Mouse (Mus musculus) midbrain, embryonic 11.5 days (tissue): ENCODE measurements around the gene Smarcd2. TPM values are rescaled to one million over a fixed set of nuclear protein-coding genes. Genes with fewer than 3 reads are reported as not detected.
A peak's percentile ranks its signal among the peaks of the same experiment; 100 is the strongest.

ENCODE experiments used
- ATAC-seq: fragments of 200-750 bp; cut with Nextera tagmentation; 2 replicates; pipeline ENCODE4 v1.8.0; 2017; ENCODE audit warnings: moderate TSS enrichment, moderate library complexity; ENCODE audit not compliant: low FRiP score
- DNase-seq: peaks from one replicate; pipeline ENCODE4 v3.0.0; 2015; ENCODE audit warnings: low spot score; ENCODE audit errors: missing footprints
- H3K27ac ChIP-seq: fragments of 300-500 bp; sonication (generic); 2 replicates; pipeline ENCODE4 v1.5.1; 2014; ENCODE audit warnings: low read depth, low read length
- H3K27me3 ChIP-seq: fragments of 300-500 bp; sonication (generic); 2 replicates; pipeline ENCODE4 v1.6.1; 2014; ENCODE audit warnings: mild to moderate bottlenecking, low read length, moderate library complexity, mixed read lengths; ENCODE audit not compliant: control insufficient read depth, insufficient read depth
- H3K36me3 ChIP-seq: fragments of 300-500 bp; sonication (generic); 2 replicates; pipeline ENCODE4 v1.6.1; 2014; ENCODE audit warnings: mild to moderate bottlenecking, low read length, moderate library complexity, mixed read lengths; ENCODE audit not compliant: control insufficient read depth, insufficient read depth
- H3K4me1 ChIP-seq: fragments of 300-500 bp; sonication (generic); 2 replicates; pipeline ENCODE4 v1.6.1; 2014; ENCODE audit warnings: low read length; ENCODE audit not compliant: control insufficient read depth, insufficient read depth
- H3K4me2 ChIP-seq: fragments of 300-500 bp; sonication (generic); 2 replicates; pipeline ENCODE4 v1.6.1; 2014; ENCODE audit warnings: mild to moderate bottlenecking, moderate library complexity
- H3K4me3 ChIP-seq: fragments of 300-500 bp; sonication (generic); 2 replicates; pipeline ENCODE4 v1.5.1; 2014; ENCODE audit warnings: low read depth, low read length
- H3K9ac ChIP-seq: fragments of 300-500 bp; sonication (generic); 2 replicates; pipeline ENCODE4 v1.6.1; 2014; ENCODE audit warnings: low read length
- H3K9me3 ChIP-seq: fragments of 300-500 bp; sonication (generic); 2 replicates; pipeline ENCODE4 v1.6.1; 2016; ENCODE audit warnings: low read length; ENCODE audit not compliant: control insufficient read depth
- WGBS: fragments of 180-500 bp; shearing (Covaris S2); extraction: QIAGEN DNeasy Blood & Tissue Kit; methylation state at CpG from one replicate; pipeline ENCODE4 v1.1.7; 2014; 5-methylcytosine and 5-hydroxymethylcytosine counted together
- polyA plus RNA-seq: library from polyadenylated mRNA; unstranded; fragments of >200 nt; fragmentation: Nextera tagmentation; extraction: Ambion mirVana; gene quantifications from 2 replicates; pipeline ENCODE4 v1.2.1, GENCODE M21; 2014

Smarcd2 gene
- 23.0 and 26.5 TPM in 2 replicates for polyA plus RNA-seq

DNA sequence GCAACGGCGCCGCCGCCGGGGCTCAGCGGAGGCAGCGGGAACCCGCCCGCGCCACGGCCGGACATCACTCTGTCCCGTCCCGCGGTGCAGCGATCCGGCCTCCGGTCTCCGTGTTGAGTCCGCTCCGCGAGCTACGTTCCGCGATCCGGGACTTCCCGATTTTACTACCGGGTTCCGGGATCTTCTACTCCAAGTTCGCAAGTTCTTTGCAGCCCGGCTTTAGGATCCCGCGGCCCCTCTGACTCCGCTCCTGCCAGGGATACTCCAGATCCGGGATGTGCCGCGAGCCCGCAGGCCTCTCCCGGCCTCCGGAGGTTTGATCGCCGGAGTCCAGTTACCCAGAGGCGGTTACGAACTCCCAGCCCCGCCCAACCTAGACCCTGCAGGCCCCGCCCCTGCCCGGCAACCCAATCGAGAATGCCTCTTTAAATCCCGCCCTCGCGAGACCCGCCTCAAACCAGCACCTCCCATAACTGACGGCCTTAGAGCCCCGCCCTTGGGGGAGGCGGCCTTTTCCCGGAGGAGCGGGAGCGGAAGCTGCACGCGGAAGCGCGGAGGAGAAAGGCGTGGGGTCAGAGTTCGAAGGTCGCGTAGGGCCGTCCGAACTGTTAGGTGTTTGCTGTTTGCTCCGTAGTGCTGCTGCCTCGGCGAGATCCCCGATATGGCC, at the start of gene Smarcd2:
Gene Smarcd2, minus strand, starts transcription at position 329 of the 667 bp plus-strand sequence.
- Histone ChIP-seq H3K36me3 (0 out of 2 replicates have a peak, but pooled peaks cover under 1% of the 10 kb centered on the region), H3K4me2 (peak within 1 kb of the TSS; percentile 85), H3K9ac (peak within 1 kb of the TSS; percentile 97), H3K9me3 (no peaks in the 10 kb centered on the region), H3K4me3 (peak within 1 kb of the TSS; percentile 96), H3K27ac (peak within 1 kb of the TSS; percentile 80), H3K27me3 (no peaks in the 10 kb centered on the region), H3K4me1 (peaks cover 13% of the 10 kb centered on the region)
- ATAC-seq (peak; percentile 95), DNase-seq (peak; percentile 100)
- WGBS = under 1% methylated on average over 72 of the region's 72 CpGs

- Histone ChIP-seq H3K36me3 (no peaks in the 10 kb centered on the region), H3K4me3 (no peak overlapping the region), H3K9me3 (no peaks in the 10 kb centered on the region), H3K4me1 (no peaks in the 10 kb centered on the region), H3K27ac (no peak overlapping the region), H3K9ac (no peak overlapping the region), H3K4me2 (no peak overlapping the region), H3K27me3 (no peaks in the 10 kb centered on the region)
- ATAC-seq (no peak), DNase-seq (no peak)
- 81% methylated on average over 21 of the region's 21 CpGs for WGBS
Measured at GRCm38 (mm10) chr11:106318406-106319366, 45.9 kb upstream of the Smarcd2 start.

DNA sequence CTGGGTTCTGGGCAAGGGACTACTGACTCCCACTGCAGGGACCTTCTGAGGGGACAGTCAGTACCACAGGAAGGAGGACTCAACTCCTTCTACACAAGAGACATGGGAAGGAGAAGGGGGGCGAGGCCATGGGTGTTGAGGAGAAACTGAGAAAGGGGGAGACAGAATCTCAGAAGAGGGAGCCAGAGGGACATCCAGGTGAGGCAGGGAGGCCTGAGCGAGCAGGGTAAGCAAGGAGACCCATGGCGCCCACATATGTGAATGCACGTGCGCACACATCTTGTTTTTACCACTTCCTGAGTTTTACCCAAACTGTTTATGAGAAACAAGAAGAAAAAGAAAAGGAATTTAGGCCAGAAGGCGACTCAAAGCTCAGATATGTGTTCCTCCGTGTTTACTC, 45.0 kb upstream of the Smarcd2 start:
- WGBS = 83% methylated on average over 7 of the region's 7 CpGs
- DNase-seq = no peak

GRCm38 (mm10) chr11:106316416-106316815, 43.6 kb upstream of the Smarcd2 start:
- H3K9me3 ChIP-seq = no peaks in the 10 kb centered on the region

More for the DNA sequence above, 45.0 kb upstream of the Smarcd2 start:
- Histone ChIP-seq H3K27ac (no peak overlapping the region), H3K4me3 (no peak overlapping the region), H3K4me1 (no peaks in the 10 kb centered on the region), H3K4me2 (no peak overlapping the region), H3K36me3 (no peaks in the 10 kb centered on the region), H3K9me3 (no peaks in the 10 kb centered on the region), H3K27me3 (no peaks in the 10 kb centered on the region), H3K9ac (no peak overlapping the region)
- ATAC-seq = no peak

DNA sequence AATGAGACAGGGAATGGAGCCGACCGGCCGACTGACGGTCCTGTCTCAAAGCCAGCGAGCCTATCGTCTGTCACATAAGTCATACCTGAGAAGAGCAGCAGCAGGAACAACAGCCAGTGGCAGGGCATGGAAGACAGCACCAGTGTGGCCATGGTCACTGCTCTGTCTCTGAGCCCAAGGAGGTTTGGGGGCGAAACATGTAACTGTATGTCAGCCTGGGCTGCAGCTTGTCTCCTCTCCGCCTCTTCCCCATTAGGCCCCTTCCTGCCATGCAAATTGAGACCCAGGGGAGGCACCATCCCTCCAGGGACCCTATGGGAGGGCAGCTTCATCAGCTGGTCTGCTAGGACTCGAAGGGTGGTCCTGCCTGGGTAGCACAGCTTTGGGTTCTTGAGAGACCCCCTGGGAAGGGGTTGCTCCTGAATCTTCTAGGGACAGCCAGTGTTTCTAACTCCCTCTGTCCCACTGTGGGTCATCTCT, 41.6 kb upstream of the Smarcd2 start, which contains the start of gene Cd79b:
Gene Cd79b, minus strand, starts transcription at position 430 of the 480 bp plus-strand sequence.
- H3K27ac ChIP-seq = no peak within 1 kb of the TSS
- H3K4me3 ChIP-seq = no peak within 1 kb of the TSS
- DNase-seq (no peak), ATAC-seq (no peak)
- H3K9ac ChIP-seq = no peak within 1 kb of the TSS
- H3K27me3 ChIP-seq = no peaks in the 10 kb centered on the region
- no peaks in the 10 kb centered on the region for H3K36me3 ChIP-seq
- H3K9me3 ChIP-seq = no peaks in the 10 kb centered on the region
- H3K4me2 ChIP-seq = no peak within 1 kb of the TSS
- no peaks in the 10 kb centered on the region for H3K4me1 ChIP-seq
- WGBS = 73% methylated on average over 9 of the region's 9 CpGs

More at GRCm38 (mm10) chr11:106316416-106316815, 43.6 kb upstream of the Smarcd2 start:
- 64% methylated on average over 1 of the region's 1 CpGs for WGBS
- no peaks in the 10 kb centered on the region for H3K4me1 ChIP-seq
- H3K4me3 ChIP-seq = no peak overlapping the region
- H3K27ac ChIP-seq = no peak overlapping the region
- no peak overlapping the region for H3K4me2 ChIP-seq
- no peaks in the 10 kb centered on the region for H3K36me3 ChIP-seq
- H3K27me3 ChIP-seq = no peaks in the 10 kb centered on the region
- DNase-seq (no peak), ATAC-seq (no peak)
- H3K9ac ChIP-seq = no peak overlapping the region

DNA sequence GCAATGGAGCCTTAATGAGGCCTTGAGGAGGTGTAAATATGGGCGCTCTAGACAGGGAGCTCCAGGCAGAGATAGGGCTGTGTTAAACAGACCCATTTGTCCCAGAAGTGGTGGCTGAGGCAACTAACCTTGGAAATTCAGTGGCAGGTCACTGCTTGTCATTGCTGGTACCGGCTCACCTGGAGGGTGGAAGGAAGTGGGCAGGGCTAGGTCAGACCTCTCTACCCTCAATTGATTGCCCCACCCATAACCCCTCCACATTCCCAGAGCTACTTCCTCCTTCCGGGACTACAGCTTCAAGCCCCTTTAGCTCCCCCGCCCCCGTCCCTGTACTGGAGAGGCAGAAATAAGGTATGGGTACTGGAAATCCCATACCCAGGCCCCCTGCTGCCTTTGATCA, 40.8 kb upstream of the Smarcd2 start:
- WGBS = 79% methylated on average over 5 of the region's 5 CpGs
- no peak overlapping the region for H3K27ac ChIP-seq
- ATAC-seq = no peak

DNA sequence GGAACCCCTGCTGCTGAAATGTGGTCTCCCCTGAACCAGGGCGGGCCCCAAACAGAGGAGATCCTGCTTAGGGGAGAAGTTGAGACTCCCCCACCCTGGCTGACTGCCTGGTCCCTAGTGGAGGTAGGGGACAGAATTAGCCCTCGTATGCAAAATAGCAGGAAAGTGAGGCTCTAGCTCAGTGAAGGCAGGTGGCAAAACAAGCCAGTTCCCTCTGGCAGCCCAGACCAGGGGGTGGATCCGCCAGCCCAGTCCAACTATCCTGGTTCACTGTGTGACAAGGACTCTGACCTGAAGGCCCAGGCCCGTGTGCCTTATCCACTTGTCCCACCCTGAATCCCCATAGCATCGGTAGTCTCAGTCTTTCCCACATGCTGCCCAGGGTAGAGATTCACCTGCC, 37.4 kb upstream of the Smarcd2 start:
- ATAC-seq = no peak

More for the DNA sequence above, 40.8 kb upstream of the Smarcd2 start:
- no peaks in the 10 kb centered on the region for H3K27me3 ChIP-seq
- H3K36me3 ChIP-seq = no peaks in the 10 kb centered on the region
- peak; percentile 81 for DNase-seq
- no peaks in the 10 kb centered on the region for H3K9me3 ChIP-seq
- no peaks in the 10 kb centered on the region for H3K4me1 ChIP-seq
- H3K4me2 ChIP-seq = no peak overlapping the region
- H3K4me3 ChIP-seq = no peak overlapping the region
- no peak overlapping the region for H3K9ac ChIP-seq

DNA sequence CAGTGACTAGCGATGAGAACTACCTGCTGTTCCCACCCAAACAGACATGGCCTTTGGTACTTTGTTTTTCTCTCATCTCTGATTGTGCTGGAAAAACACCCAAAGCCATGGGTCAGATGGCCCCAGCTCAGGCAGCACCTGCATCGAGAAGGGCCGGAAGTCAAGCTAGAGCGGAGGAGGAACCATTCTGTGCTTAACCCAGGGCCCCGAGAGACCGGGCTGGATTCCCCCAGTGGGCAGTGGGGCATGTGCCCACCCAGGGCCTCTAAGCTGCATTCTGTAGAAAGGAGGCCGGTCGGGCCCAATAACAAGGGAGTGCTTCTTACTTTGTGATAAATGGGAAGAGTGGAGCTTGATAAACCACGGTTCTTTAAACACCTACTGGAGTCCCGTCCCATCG, 35.4 kb upstream of the Smarcd2 start:
- H3K4me3 ChIP-seq = no peak overlapping the region
- no peaks in the 10 kb centered on the region for H3K27me3 ChIP-seq
- H3K9me3 ChIP-seq = no peaks in the 10 kb centered on the region
- ATAC-seq = no peak
- peak; percentile 82 for DNase-seq
- H3K4me2 ChIP-seq = no peak overlapping the region
- no peak overlapping the region for H3K27ac ChIP-seq
- 84% methylated on average over 11 of the region's 11 CpGs for whole genome bisulfite sequencing
- no peaks in the 10 kb centered on the region for H3K4me1 ChIP-seq
- H3K9ac ChIP-seq = no peak overlapping the region
- H3K36me3 ChIP-seq = no peaks in the 10 kb centered on the region

More for the DNA sequence above, 37.4 kb upstream of the Smarcd2 start:
- Histone ChIP-seq H3K9me3 (no peaks in the 10 kb centered on the region), H3K9ac (no peak overlapping the region), H3K27me3 (no peaks in the 10 kb centered on the region), H3K27ac (no peak overlapping the region), H3K4me1 (no peaks in the 10 kb centered on the region), H3K36me3 (no peaks in the 10 kb centered on the region), H3K4me2 (no peak overlapping the region), H3K4me3 (no peak overlapping the region)
- no peak for DNase-seq
- WGBS = 68% methylated on average over 5 of the region's 5 CpGs
